Mouse (Mus musculus): ENCODE results near the gene Gm49388. TPM values are rescaled to one million over a fixed set of nuclear protein-coding genes. Genes with fewer than 3 reads are reported as not detected.

The Gm49388 gene
- polyA plus RNA-seq, 1 experiment from 2014 or later, result not detected

- peaks cover 47% of the 10 kb centered on the region for H3K36me3 ChIP-seq (ENCODE audit: control insufficient read depth, insufficient read depth)
- no peaks in the 10 kb centered on the region for H3K9me3 ChIP-seq (ENCODE audit: control insufficient read depth)
- no peak for ATAC-seq
- no peak overlapping the region for H3K9ac ChIP-seq (ENCODE audit: low read depth, low read length)
- WGBS, result 41% methylated on average over 6 of the region's 6 CpGs
- no peak overlapping the region for H3K27ac ChIP-seq (ENCODE audit: low read depth, low read length)
- no peaks in the 10 kb centered on the region for H3K27me3 ChIP-seq (replicated peaks; ENCODE audit: control insufficient read depth, insufficient read depth, low read length)
- 0 out of 2 replicates have a peak, but pooled peaks cover 2% of the 10 kb centered on the region for H3K4me1 ChIP-seq (replicated peaks; ENCODE audit: control insufficient read depth, insufficient read depth, low read length)
- peak overlapping the region; percentile 99 for H3K4me2 ChIP-seq (replicated peaks; ENCODE audit: low read depth)
- H3K4me3 ChIP-seq (ENCODE audit: low read depth, low read length), result peak overlapping the region; percentile 67; the same call in 1 of the 2 replicates
- TF ChIP-seq CTCF (IDR thresholded peaks at IDR 0.05; ENCODE audit: low read depth), result no peak
Measured at GRCm38 (mm10) chr7:127747559-127748234, 37.7 kb upstream of the Gm49388 start.

DNA sequence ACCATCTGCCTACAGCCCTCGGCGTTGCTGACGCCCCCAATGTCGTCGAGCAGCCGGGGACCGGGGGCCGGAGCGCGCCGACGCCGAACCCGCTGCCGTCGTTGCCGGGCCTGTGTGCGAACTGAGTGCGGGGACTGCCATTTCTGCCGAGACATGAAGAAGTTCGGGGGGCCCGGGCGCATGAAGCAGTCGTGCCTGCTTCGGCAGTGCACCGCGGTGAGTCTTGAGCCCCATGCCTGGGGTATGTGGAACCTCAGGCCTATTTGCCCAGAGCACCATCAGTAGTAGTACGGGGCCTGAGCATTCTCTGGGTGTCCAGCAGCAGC, 37.2 kb upstream of the Gm49388 start:
- no peak for ATAC-seq
- 90% methylated on average over 28 of the region's 28 CpGs for WGBS
- H3K27ac ChIP-seq (ENCODE audit: low read depth, low read length), result no peak overlapping the region
- H3K36me3 ChIP-seq (ENCODE audit: control insufficient read depth, insufficient read depth), result peaks cover 52% of the 10 kb centered on the region
- TF ChIP-seq CTCF (IDR thresholded peaks at IDR 0.05; ENCODE audit: low read depth), result no peak
- H3K4me3 ChIP-seq (ENCODE audit: low read depth, low read length), result no peak overlapping the region
- H3K9me3 ChIP-seq (ENCODE audit: control insufficient read depth), result no peaks in the 10 kb centered on the region
- H3K4me2 ChIP-seq (replicated peaks; ENCODE audit: low read depth), result no peak overlapping the region
- 0 out of 2 replicates have a peak, but pooled peaks cover 2% of the 10 kb centered on the region for H3K4me1 ChIP-seq (replicated peaks; ENCODE audit: control insufficient read depth, insufficient read depth, low read length)
- no peaks in the 10 kb centered on the region for H3K27me3 ChIP-seq (replicated peaks; ENCODE audit: control insufficient read depth, insufficient read depth, low read length)
- H3K9ac ChIP-seq (ENCODE audit: low read depth, low read length), result no peak overlapping the region

- Histone ChIP-seq H3K9me3 (ENCODE audit: control insufficient read depth) (no peaks in the 10 kb centered on the region), H3K36me3 (ENCODE audit: control insufficient read depth, insufficient read depth) (peaks cover 72% of the 10 kb centered on the region), H3K9ac (ENCODE audit: low read depth, low read length) (no peak overlapping the region), H3K4me1 (replicated peaks; ENCODE audit: control insufficient read depth, insufficient read depth, low read length) (no peaks in the 10 kb centered on the region), H3K27ac (ENCODE audit: low read depth, low read length) (no peak overlapping the region), H3K4me3 (ENCODE audit: low read depth, low read length) (no peak overlapping the region), H3K27me3 (replicated peaks; ENCODE audit: control insufficient read depth, insufficient read depth, low read length) (no peaks in the 10 kb centered on the region), H3K4me2 (replicated peaks; ENCODE audit: low read depth) (no peak overlapping the region)
- ATAC-seq, result no peak
- TF ChIP-seq CTCF (IDR thresholded peaks at IDR 0.05; ENCODE audit: low read depth), result no peak
- WGBS, result 88% methylated on average over 19 of the region's 19 CpGs
Measured at GRCm38 (mm10) chr7:127750131-127751127, 35.0 kb upstream of the Gm49388 start.

- peaks cover 77% of the 10 kb centered on the region for H3K36me3 ChIP-seq (ENCODE audit: control insufficient read depth, insufficient read depth)
- no peak overlapping the region for H3K4me2 ChIP-seq (replicated peaks; ENCODE audit: low read depth)
- TF ChIP-seq CTCF (IDR thresholded peaks at IDR 0.05; ENCODE audit: low read depth), result no peak
- H3K9me3 ChIP-seq (ENCODE audit: control insufficient read depth), result no peaks in the 10 kb centered on the region
- no peak overlapping the region for H3K27ac ChIP-seq (ENCODE audit: low read depth, low read length)
- H3K9ac ChIP-seq (ENCODE audit: low read depth, low read length), result no peak overlapping the region
- H3K27me3 ChIP-seq (replicated peaks; ENCODE audit: control insufficient read depth, insufficient read depth, low read length), result no peaks in the 10 kb centered on the region
- ATAC-seq, result no peak
- 86% methylated on average over 5 of the region's 5 CpGs for WGBS
- no peak overlapping the region for H3K4me3 ChIP-seq (ENCODE audit: low read depth, low read length)
- no peaks in the 10 kb centered on the region for H3K4me1 ChIP-seq (replicated peaks; ENCODE audit: control insufficient read depth, insufficient read depth, low read length)
Measured at GRCm38 (mm10) chr7:127751619-127752018, 33.8 kb upstream of the Gm49388 start.

DNA sequence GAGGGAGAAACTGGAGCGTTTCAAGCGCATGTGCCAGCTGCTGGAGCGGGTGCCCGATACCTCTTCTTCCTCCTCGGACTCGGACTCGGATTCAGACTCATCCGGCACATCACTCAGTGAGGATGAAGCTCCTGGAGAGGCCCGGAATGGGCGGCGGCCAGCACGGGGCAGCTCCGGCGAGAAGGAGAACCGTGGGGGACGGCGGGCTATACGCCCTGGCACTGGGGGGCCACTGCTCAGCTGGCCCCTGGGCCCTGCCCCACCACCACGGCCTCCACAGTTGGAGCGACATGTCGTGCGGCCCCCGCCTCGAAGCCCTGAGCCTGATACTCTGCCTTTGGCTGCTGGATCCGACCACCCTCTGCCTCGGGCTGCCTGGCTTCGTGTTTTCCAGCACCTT, 33.3 kb upstream of the Gm49388 start:
- no peak for ATAC-seq
- Histone ChIP-seq H3K27me3 (replicated peaks; ENCODE audit: control insufficient read depth, insufficient read depth, low read length) (no peaks in the 10 kb centered on the region), H3K36me3 (ENCODE audit: control insufficient read depth, insufficient read depth) (peaks cover 81% of the 10 kb centered on the region), H3K4me1 (replicated peaks; ENCODE audit: control insufficient read depth, insufficient read depth, low read length) (no peaks in the 10 kb centered on the region), H3K9ac (ENCODE audit: low read depth, low read length) (no peak overlapping the region), H3K9me3 (ENCODE audit: control insufficient read depth) (no peaks in the 10 kb centered on the region), H3K4me3 (ENCODE audit: low read depth, low read length) (no peak overlapping the region), H3K4me2 (replicated peaks; ENCODE audit: low read depth) (no peak overlapping the region), H3K27ac (ENCODE audit: low read depth, low read length) (no peak overlapping the region)
- WGBS, result 92% methylated on average over 27 of the region's 27 CpGs
- no peak for TF ChIP-seq CTCF (IDR thresholded peaks at IDR 0.05; ENCODE audit: low read depth)

GRCm38 (mm10) chr7:127753158-127753557, 32.2 kb upstream of the Gm49388 start:
- Histone ChIP-seq H3K4me1 (replicated peaks; ENCODE audit: control insufficient read depth, insufficient read depth, low read length) (no peaks in the 10 kb centered on the region), H3K36me3 (ENCODE audit: control insufficient read depth, insufficient read depth) (peaks cover 89% of the 10 kb centered on the region), H3K9ac (ENCODE audit: low read depth, low read length) (no peak overlapping the region), H3K27me3 (replicated peaks; ENCODE audit: control insufficient read depth, insufficient read depth, low read length) (no peaks in the 10 kb centered on the region), H3K27ac (ENCODE audit: low read depth, low read length) (no peak overlapping the region), H3K9me3 (ENCODE audit: control insufficient read depth) (no peaks in the 10 kb centered on the region), H3K4me2 (replicated peaks; ENCODE audit: low read depth) (no peak overlapping the region), H3K4me3 (ENCODE audit: low read depth, low read length) (no peak overlapping the region)
- TF ChIP-seq CTCF (IDR thresholded peaks at IDR 0.05; ENCODE audit: low read depth), result no peak
- ATAC-seq, result no peak
- WGBS, result 54% methylated on average over 5 of the region's 5 CpGs

All from intestine, postnatal 0 days (tissue).